ENCODE assay signal across 29 mouse cellular contexts in genomic region chr13:101751816-101752215, GRCm38 (mm10). TPM values are rescaled to one million over a fixed set of nuclear protein-coding genes. Genes with fewer than 3 reads are reported as not detected.
DNase-seq lines count a peak whose midpoint lies in the region; ATAC-seq and TF ChIP-seq lines count a peak whose summit lies in the region.
"Had no signal": no experiment of that assay in that cellular context is flagged by ENCODE, and none has a peak within 500 bp of the region (broad histone marks: within the 10 kb centered on the region; RNA-seq: fewer than 3 reads in every experiment).

No protein-coding gene starts in this region.

- H3K4me2 ChIP-seq in intestine, embryonic 14.5 days (ENCODE audit: low read length), result no peak overlapping the region
- no peak overlapping the region for H3K4me2 ChIP-seq in intestine, embryonic 16.5 days (ENCODE audit: low read depth, low read length)
- H3K4me2 ChIP-seq: forebrain, embryonic 13.5 days; heart, embryonic 12.5 days; heart, embryonic 15.5 days; hindbrain, embryonic 13.5 days had no signal

- ATAC-seq in intestine, embryonic 14.5 days (replicated peaks; ENCODE audit: low FRiP score, low TSS enrichment, low read depth), result no peak
- no peak for ATAC-seq in intestine, embryonic 16.5 days
- ATAC-seq: activated CD4-positive, CD25-positive, alpha-beta regulatory T cell, adult 4 months; forebrain, embryonic 13.5 days; forebrain, embryonic 16.5 days; hindbrain, embryonic 16.5 days; intestine, postnatal 0 days; Patski had no signal

- no peak for TF ChIP-seq CTCF in small intestine, adult 2 months (IDR thresholded peaks at IDR 0.05; ENCODE audit: extremely low read depth, insufficient read length, insufficient replicate concordance, low read depth, low read length)

- DNase-seq in intestine, embryonic 14.5 days (ENCODE audit: low spot score), result peak; percentile 38
- DNase-seq in R1 (ENCODE audit: low read depth, low spot score), result peak; percentile 70
- no peak for DNase-seq in adrenal gland, postnatal 10 days
- no peak for DNase-seq in adrenal gland, adult 8-10 months
- no peak for DNase-seq in thymus, postnatal 36 days
- DNase-seq: adrenal gland, postnatal 14 days; B cell, adult 2 months; cerebellum, adult 11-12 months; cerebellum, adult 8-10 months; cerebellum, postnatal 10 days; cerebellum, postnatal 36 days; gastrocnemius, postnatal 25 days; heart, postnatal 10 days; heart, postnatal 36 days had no signal

- TF ChIP-seq POLR2A in small intestine, adult 2 months (IDR thresholded peaks at IDR 0.05; ENCODE audit: low read depth, low read length), result no peak

- no peaks in the 10 kb centered on the region for H3K9me3 ChIP-seq in intestine, embryonic 14.5 days (ENCODE audit: control insufficient read depth, low read length)
- H3K9me3 ChIP-seq in intestine, embryonic 16.5 days (ENCODE audit: control insufficient read depth, low read length), result no peaks in the 10 kb centered on the region
- H3K9me3 ChIP-seq: forebrain, embryonic 10.5 days; forebrain, embryonic 13.5 days; G1E; heart, embryonic 12.5 days; heart, embryonic 15.5 days; hindbrain, embryonic 10.5 days; hindbrain, embryonic 13.5 days had no signal

- no peak overlapping the region for H3K4me3 ChIP-seq in intestine, embryonic 14.5 days (ENCODE audit: low read depth, low read length)
- no peak overlapping the region for H3K4me3 ChIP-seq in intestine, embryonic 16.5 days (ENCODE audit: low read length)
- no peak overlapping the region for H3K4me3 ChIP-seq in small intestine, adult 2 months (ENCODE audit: low read depth, low read length)
- H3K4me3 ChIP-seq: forebrain, embryonic 10.5 days; forebrain, embryonic 13.5 days; heart, embryonic 12.5 days; heart, embryonic 15.5 days; hindbrain, embryonic 10.5 days; hindbrain, embryonic 13.5 days had no signal

- H3K36me3 ChIP-seq in intestine, embryonic 14.5 days (ENCODE audit: control insufficient read depth, insufficient read depth, low read length), result peaks cover 17% of the 10 kb centered on the region
- H3K36me3 ChIP-seq in intestine, embryonic 16.5 days (ENCODE audit: control insufficient read depth, insufficient read depth, low read length), result no peaks in the 10 kb centered on the region
- peaks cover 22% of the 10 kb centered on the region for H3K36me3 ChIP-seq in small intestine, adult 2 months (ENCODE audit: control insufficient read depth, insufficient read depth, low read length)

- H3K4me1 ChIP-seq in intestine, embryonic 14.5 days (replicated peaks; ENCODE audit: control insufficient read depth, insufficient read depth, low read length), result peaks cover 31% of the 10 kb centered on the region
- peaks cover 18% of the 10 kb centered on the region for H3K4me1 ChIP-seq in intestine, embryonic 16.5 days (ENCODE audit: control insufficient read depth, insufficient read depth, low read length)
- H3K4me1 ChIP-seq in small intestine, adult 2 months (ENCODE audit: control insufficient read depth, insufficient read depth, insufficient read length, low read length), result peaks cover 23% of the 10 kb centered on the region; the same call in 1 of the 2 replicates
- H3K4me1 ChIP-seq: forebrain, embryonic 13.5 days had no signal

- no peak overlapping the region for H3K27ac ChIP-seq in intestine, embryonic 14.5 days (ENCODE audit: low read depth)
- no peak overlapping the region for H3K27ac ChIP-seq in intestine, embryonic 16.5 days (ENCODE audit: low read length)
- peak overlapping the region; percentile 54 for H3K27ac ChIP-seq in small intestine, adult 2 months (ENCODE audit: insufficient read depth, low read depth, low read length)
- H3K27ac ChIP-seq: forebrain, embryonic 10.5 days; forebrain, embryonic 13.5 days; heart, embryonic 15.5 days; hindbrain, embryonic 10.5 days; hindbrain, embryonic 13.5 days had no signal

- 79% methylated on average over 4 of the region's 4 CpGs for WGBS in intestine, embryonic 14.5 days
- WGBS in intestine, embryonic 16.5 days, result 81% methylated on average over 4 of the region's 4 CpGs
- 34% methylated on average over 4 of the region's 4 CpGs for WGBS in small intestine, adult 2 months

- no peak overlapping the region for H3K9ac ChIP-seq in intestine, embryonic 14.5 days (ENCODE audit: low read length)
- no peak overlapping the region for H3K9ac ChIP-seq in intestine, embryonic 16.5 days (ENCODE audit: low read depth, low read length)
- H3K9ac ChIP-seq: forebrain, embryonic 13.5 days; heart, embryonic 12.5 days; heart, embryonic 15.5 days; hindbrain, embryonic 13.5 days had no signal

- H3K27me3 ChIP-seq in intestine, embryonic 14.5 days (replicated peaks; ENCODE audit: control insufficient read depth, insufficient read depth, low read length), result no peaks in the 10 kb centered on the region
- H3K27me3 ChIP-seq in intestine, embryonic 16.5 days (replicated peaks; ENCODE audit: control insufficient read depth, insufficient read depth, low read length), result no peaks in the 10 kb centered on the region
- H3K27me3 ChIP-seq in small intestine, adult 2 months (ENCODE audit: control insufficient read depth, insufficient read depth, low read length), result no peaks in the 10 kb centered on the region
- H3K27me3 ChIP-seq: CH12.LX; forebrain, embryonic 13.5 days; heart, embryonic 12.5 days; heart, embryonic 15.5 days; hindbrain, embryonic 13.5 days; Patski had no signal

RNA-seq across cellular contexts. Expression of gene Pik3r1, which starts 16.2 kb away (rescaled TPM):
- 52.6 and 57.4 TPM in 2 replicates for polyA plus RNA-seq in intestine, embryonic 14.5 days (2014; fragmentation: Nextera tagmentation; extraction: Ambion mirVana)
- 20.9 and 24.8 TPM in 2 replicates for polyA plus RNA-seq in intestine, embryonic 16.5 days (2015; fragmentation: Nextera tagmentation; extraction: Ambion mirVana)
- polyA plus RNA-seq in small intestine, adult 2 months (2012; rRNA removed), result 5.7 and 11.4 TPM in 2 replicates
- total RNA-seq in adrenal gland, postnatal 10 days (2021), result 10 to 100 TPM; 82.7 to 83.1 TPM
- total RNA-seq in adrenal gland, adult 8-10 months (2022), result 100 to 1,000 TPM in 1 of 4 experiments, 10 to 100 TPM in 3; 52.9 to 103 (median 87.4) TPM

Comparison
In these comparisons a context has a peak if more than half of its experiments do, and no peak if none do; other contexts are left out.
1. DNase-seq: peak in intestine, embryonic 14.5 days (single experiment) and R1 (single experiment); none in adrenal gland, postnatal 10 days (single experiment), adrenal gland, adult 8-10 months (single experiment) and thymus, postnatal 36 days (0 of 2).